Mouse (Mus musculus) E14TG2a.4 (cell line): ENCODE measurements around the gene Slc38a3.

ENCODE experiments used
- CTCF ChIP-seq: conservative IDR thresholded peaks from 2 replicates; pipeline ENCODE4 v1.5.1; 2014; ENCODE audit warnings: low read length
- NANOG ChIP-seq: IDR thresholded peaks from 2 replicates; pipeline ENCODE4 v1.6.1; 2014; ENCODE audit warnings: borderline replicate concordance, low read length, mixed read lengths
- POU5F1 ChIP-seq: IDR thresholded peaks from 2 replicates; pipeline ENCODE4 v1.6.1; 2014; ENCODE audit warnings: low read length, borderline replicate concordance

GRCm38 (mm10) chr9:107629901-107630425 is 39.4 kb downstream of the Slc38a3 start:
- TF ChIP-seq CTCF, result no peak
- no peak for TF ChIP-seq POU5F1
- TF ChIP-seq NANOG, result no peak
